Mouse (Mus musculus): ENCODE data around the gene Fance.

DNA sequence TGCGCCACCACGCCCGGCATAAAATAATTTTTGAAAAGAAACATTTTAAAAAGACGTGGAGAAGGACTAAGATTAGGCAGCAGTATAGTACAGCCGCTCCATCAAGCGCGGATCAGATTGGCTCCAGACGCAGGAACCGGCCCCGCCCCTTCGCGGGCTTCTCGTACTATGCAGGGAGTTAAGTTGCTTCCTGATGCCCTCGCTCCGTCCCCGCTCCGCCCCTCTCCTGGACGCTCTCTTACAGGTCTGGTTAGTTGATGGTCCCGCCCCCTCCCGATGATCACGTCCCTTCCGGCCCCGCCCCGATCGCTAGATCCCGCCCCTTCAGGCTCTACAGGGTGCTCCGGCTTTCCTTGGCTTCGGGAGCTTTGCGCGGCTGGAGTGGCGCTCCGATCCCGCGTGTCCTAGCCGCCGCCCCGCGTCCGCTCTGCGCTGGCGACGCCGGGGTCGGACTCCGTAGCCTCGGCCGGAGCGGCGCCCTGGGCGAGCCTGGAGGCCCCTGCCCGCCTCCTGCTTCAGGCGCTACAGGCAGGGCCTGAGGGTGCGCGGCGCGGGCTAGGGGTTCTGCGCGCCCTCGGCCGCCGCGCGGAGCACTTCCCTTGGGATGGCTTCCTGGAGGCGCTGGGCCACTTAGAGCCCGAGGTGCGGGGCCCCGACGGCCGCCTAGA is at the start of gene Fance:
- TF ChIP-seq CTCF (IDR thresholded peaks at IDR 0.05; ENCODE audit: extremely low read depth, insufficient read depth, low read length): no peak
- TF ChIP-seq POLR2A (IDR thresholded peaks at IDR 0.05; ENCODE audit: extremely low read depth, insufficient read depth, low read length): peak; percentile 78; the same call in 1 of the 2 replicates
